Mouse (Mus musculus) liver, postnatal 0 days (tissue): ENCODE data around the gene Tnni3k.

Experiments
- CTCF ChIP-seq: sonication (generic); IDR thresholded peaks from 2 replicates; pipeline ENCODE4 v1.5.1; 2016; ENCODE audit warnings: antibody characterized with exemption, low read depth
- EP300 ChIP-seq: IDR thresholded peaks from 2 replicates; pipeline ENCODE4 v1.6.1; 2016; ENCODE audit warnings: antibody characterized with exemption, low read depth, mild to moderate bottlenecking

DNA sequence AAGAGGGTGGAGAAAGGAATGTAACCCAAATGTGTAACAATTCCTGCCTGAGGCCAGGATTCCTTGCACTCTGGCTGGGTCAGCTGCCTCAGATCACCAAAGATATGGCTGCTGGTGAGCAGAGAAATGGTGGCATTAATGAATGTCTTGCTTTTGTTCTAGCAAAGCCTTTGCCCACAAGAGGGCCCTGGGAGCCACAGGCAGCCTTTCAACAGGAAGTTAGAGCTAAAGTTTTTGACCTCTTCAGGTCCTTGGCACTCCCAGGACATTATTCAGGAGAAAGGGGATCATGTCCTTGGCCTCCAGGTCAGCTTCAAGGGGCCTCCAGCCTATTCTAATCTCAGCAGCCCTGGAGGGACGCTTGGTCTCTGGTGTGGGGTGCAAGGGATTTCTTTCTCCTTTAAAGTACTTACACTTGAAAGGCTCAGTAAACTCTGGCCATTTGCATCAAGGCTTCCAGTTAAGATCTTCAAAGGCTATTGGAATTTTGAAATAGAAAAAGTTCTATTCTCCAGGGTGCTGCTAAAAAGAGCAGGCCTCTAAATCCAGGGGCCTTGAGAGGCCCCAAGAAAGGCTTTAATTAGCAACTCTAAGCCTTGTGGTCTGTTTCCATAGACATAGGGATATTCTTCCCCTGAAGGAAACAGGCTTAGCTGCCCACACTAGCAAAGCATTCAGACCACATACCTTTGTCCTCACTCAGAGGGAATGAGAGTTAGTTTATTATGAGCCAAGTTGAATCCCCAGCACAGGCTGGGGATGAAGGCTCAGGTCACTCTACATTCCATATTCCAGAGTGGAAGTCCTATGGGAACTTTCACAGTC, 16.0 kb downstream of the Tnni3k start:
- TF ChIP-seq CTCF (no peak), EP300 (no peak)
